Mouse (Mus musculus): ENCODE measurements around the gene Hs6st2. TPM values are rescaled to one million over a fixed set of nuclear protein-coding genes. Genes with fewer than 3 reads are reported as not detected.

Hs6st2 gene
- 33.0 and 36.3 TPM in 2 replicates for polyA plus RNA-seq (2016; fragmentation: Nextera tagmentation; extraction: Ambion mirVana)

- Histone ChIP-seq H3K4me3 (peak within 1 kb of the TSS; percentile 63), H3K27ac (peak within 1 kb of the TSS; percentile 85), H3K4me1 (peaks cover 5% of the 10 kb centered on the region; the same call in 1 of the 2 replicates), H3K9me3 (no peaks in the 10 kb centered on the region), H3K27me3 (ENCODE audit: insufficient read depth, poor library complexity, severe bottlenecking) (peaks cover 44% of the 10 kb centered on the region), H3K36me3 (no peaks in the 10 kb centered on the region)
- WGBS, result 23% methylated on average over 5 of the region's 5 CpGs
- no peak for DNase-seq (ENCODE audit: low spot score)
These were observed at the start of gene Hs6st2 for GRCm38 (mm10) chrX:51681756-51682155. Gene Hs6st2, minus strand, starts transcription at chrX:51681856.

GRCm38 (mm10) chrX:51714086-51714745 is 32.6 kb upstream of the Hs6st2 start:
- WGBS, result 27% methylated on average over 8 of the region's 8 CpGs
- peak; percentile 75 for DNase-seq (ENCODE audit: low spot score)
- H3K27me3 ChIP-seq (ENCODE audit: insufficient read depth, poor library complexity, severe bottlenecking), result no peaks in the 10 kb centered on the region
- no peak overlapping the region for H3K4me3 ChIP-seq
- no peaks in the 10 kb centered on the region for H3K36me3 ChIP-seq
- H3K9me3 ChIP-seq, result no peaks in the 10 kb centered on the region
- no peaks in the 10 kb centered on the region for H3K4me1 ChIP-seq
- no peak overlapping the region for H3K27ac ChIP-seq

- no peaks in the 10 kb centered on the region for H3K4me1 ChIP-seq
- no peak overlapping the region for H3K4me3 ChIP-seq
- no peak for DNase-seq (ENCODE audit: low spot score)
- H3K9me3 ChIP-seq, result no peaks in the 10 kb centered on the region
- H3K36me3 ChIP-seq, result no peaks in the 10 kb centered on the region
- H3K27ac ChIP-seq, result no peak overlapping the region
- WGBS, result 29% methylated on average over 1 of the region's 1 CpGs
- H3K27me3 ChIP-seq (ENCODE audit: insufficient read depth, poor library complexity, severe bottlenecking), result no peaks in the 10 kb centered on the region
These were observed 31.3 kb upstream of the Hs6st2 start for GRCm38 (mm10) chrX:51712996-51713395.

GRCm38 (mm10) chrX:51702823-51703222 is 21.2 kb upstream of the Hs6st2 start:
- WGBS, result 67% methylated on average over 4 of the region's 4 CpGs
- DNase-seq (ENCODE audit: low spot score), result no peak
- Histone ChIP-seq H3K4me3 (no peak overlapping the region), H3K4me1 (no peaks in the 10 kb centered on the region), H3K36me3 (no peaks in the 10 kb centered on the region), H3K27ac (no peak overlapping the region), H3K9me3 (no peaks in the 10 kb centered on the region), H3K27me3 (ENCODE audit: insufficient read depth, poor library complexity, severe bottlenecking) (no peaks in the 10 kb centered on the region)

GRCm38 (mm10) chrX:51699079-51699478 is 17.4 kb upstream of the Hs6st2 start:
- WGBS, result 45% methylated on average over 4 of the region's 4 CpGs

GRCm38 (mm10) chrX:51686048-51686949 is 4.6 kb upstream of the Hs6st2 start:
- 46% methylated on average over 6 of the region's 6 CpGs for WGBS
- Histone ChIP-seq H3K27me3 (ENCODE audit: insufficient read depth, poor library complexity, severe bottlenecking) (peaks cover 18% of the 10 kb centered on the region), H3K36me3 (no peaks in the 10 kb centered on the region), H3K9me3 (no peaks in the 10 kb centered on the region), H3K4me3 (no peak overlapping the region), H3K4me1 (no peaks in the 10 kb centered on the region), H3K27ac (no peak overlapping the region)
- DNase-seq (ENCODE audit: low spot score), result no peak

More at GRCm38 (mm10) chrX:51699079-51699478, 17.4 kb upstream of the Hs6st2 start:
- Histone ChIP-seq H3K36me3 (no peaks in the 10 kb centered on the region), H3K27ac (no peak overlapping the region), H3K4me1 (no peaks in the 10 kb centered on the region), H3K27me3 (ENCODE audit: insufficient read depth, poor library complexity, severe bottlenecking) (no peaks in the 10 kb centered on the region), H3K9me3 (no peaks in the 10 kb centered on the region), H3K4me3 (no peak overlapping the region)
- no peak for DNase-seq (ENCODE audit: low spot score)

GRCm38 (mm10) chrX:51684336-51685056 is 2.8 kb upstream of the Hs6st2 start:
- DNase-seq (ENCODE audit: low spot score), result no peak
- Histone ChIP-seq H3K36me3 (no peaks in the 10 kb centered on the region), H3K4me1 (peaks cover 2% of the 10 kb centered on the region; the same call in 1 of the 2 replicates), H3K27me3 (ENCODE audit: insufficient read depth, poor library complexity, severe bottlenecking) (peaks cover 36% of the 10 kb centered on the region), H3K27ac (no peak overlapping the region), H3K9me3 (no peaks in the 10 kb centered on the region), H3K4me3 (no peak overlapping the region)
- WGBS, result 56% methylated on average over 3 of the region's 3 CpGs

GRCm38 (mm10) chrX:51681170-51681667 is 437 bp downstream of the Hs6st2 start:
- no peaks in the 10 kb centered on the region for H3K9me3 ChIP-seq
- peaks cover 44% of the 10 kb centered on the region for H3K27me3 ChIP-seq (ENCODE audit: insufficient read depth, poor library complexity, severe bottlenecking)
- H3K4me3 ChIP-seq, result peak overlapping the region; percentile 63
- peaks cover 5% of the 10 kb centered on the region; the same call in 1 of the 2 replicates for H3K4me1 ChIP-seq
- WGBS, result 17% methylated on average over 35 of the region's 43 CpGs
- peak overlapping the region; percentile 85 for H3K27ac ChIP-seq
- no peak for DNase-seq (ENCODE audit: low spot score)
- no peaks in the 10 kb centered on the region for H3K36me3 ChIP-seq

GRCm38 (mm10) chrX:51680428-51681169 is 1.1 kb downstream of the Hs6st2 start:
- 15% methylated on average over 67 of the region's 70 CpGs for WGBS
- H3K27ac ChIP-seq, result peak overlapping the region; percentile 85
- peaks cover 5% of the 10 kb centered on the region; the same call in 1 of the 2 replicates for H3K4me1 ChIP-seq
- no peaks in the 10 kb centered on the region for H3K9me3 ChIP-seq
- H3K27me3 ChIP-seq (ENCODE audit: insufficient read depth, poor library complexity, severe bottlenecking), result peaks cover 44% of the 10 kb centered on the region
- H3K36me3 ChIP-seq, result no peaks in the 10 kb centered on the region
- peak; percentile 77 for DNase-seq (ENCODE audit: low spot score)
- H3K4me3 ChIP-seq, result peak overlapping the region; percentile 63

GRCm38 (mm10) chrX:51679601-51680427 is 1.8 kb downstream of the Hs6st2 start:
- peak overlapping the region; percentile 85 for H3K27ac ChIP-seq
- no peak for DNase-seq (ENCODE audit: low spot score)
- H3K36me3 ChIP-seq, result no peaks in the 10 kb centered on the region
- peaks cover 5% of the 10 kb centered on the region; the same call in 1 of the 2 replicates for H3K4me1 ChIP-seq
- peak overlapping the region; percentile 63 for H3K4me3 ChIP-seq
- WGBS, result 16% methylated on average over 46 of the region's 46 CpGs
- peaks cover 44% of the 10 kb centered on the region for H3K27me3 ChIP-seq (ENCODE audit: insufficient read depth, poor library complexity, severe bottlenecking)
- H3K9me3 ChIP-seq, result no peaks in the 10 kb centered on the region

- H3K9me3 ChIP-seq, result no peaks in the 10 kb centered on the region
- WGBS, result 52% methylated on average over 2 of the region's 2 CpGs
- no peak for DNase-seq (ENCODE audit: low spot score)
- no peaks in the 10 kb centered on the region for H3K27me3 ChIP-seq (ENCODE audit: insufficient read depth, poor library complexity, severe bottlenecking)
- no peaks in the 10 kb centered on the region for H3K4me1 ChIP-seq
- H3K27ac ChIP-seq, result no peak overlapping the region
- no peaks in the 10 kb centered on the region for H3K36me3 ChIP-seq
- no peak overlapping the region for H3K4me3 ChIP-seq
These were observed 23.4 kb downstream of the Hs6st2 start for GRCm38 (mm10) chrX:51658236-51658635.

Data from heart, embryonic 10.5 days (tissue).